Mouse (Mus musculus): ENCODE measurements around the gene Atrnl1. TPM values are rescaled to one million over a fixed set of nuclear protein-coding genes. Genes with fewer than 3 reads are reported as not detected.

Atrnl1 gene
- polyA plus RNA-seq, 1 experiment, result not detected

GRCm38 (mm10) chr19:58075252-58075651 is 464.4 kb downstream of the Atrnl1 start:
- WGBS, result 92% methylated on average over 6 of the region's 6 CpGs
- no peak overlapping the region for H3K27ac ChIP-seq (ENCODE audit: insufficient read depth, low read depth, low read length)
- H3K4me1 ChIP-seq (ENCODE audit: control insufficient read depth, insufficient read depth, low read length), result peaks cover 2% of the 10 kb centered on the region; the same call in 1 of the 2 replicates
- no peak overlapping the region for H3K4me3 ChIP-seq (ENCODE audit: insufficient read depth, low read depth, low read length)
- TF ChIP-seq CTCF (IDR thresholded peaks at IDR 0.05; ENCODE audit: insufficient read depth, low read depth, low read length) (no peak), POLR2A (IDR thresholded peaks at IDR 0.05; ENCODE audit: insufficient read depth, low read depth, low read length) (no peak)

GRCm38 (mm10) chr19:58076961-58077371 is 466.1 kb downstream of the Atrnl1 start:
- WGBS, result 19% methylated on average over 14 of the region's 14 CpGs
- no peak for TF ChIP-seq POLR2A (IDR thresholded peaks at IDR 0.05; ENCODE audit: insufficient read depth, low read depth, low read length)
- TF ChIP-seq CTCF (IDR thresholded peaks at IDR 0.05; ENCODE audit: insufficient read depth, low read depth, low read length), result no peak
- no peak overlapping the region for H3K4me3 ChIP-seq (ENCODE audit: insufficient read depth, low read depth, low read length)

GRCm38 (mm10) chr19:58077529-58078070 is 466.8 kb downstream of the Atrnl1 start:
- H3K4me1 ChIP-seq (ENCODE audit: control insufficient read depth, insufficient read depth, low read length), result peaks cover 2% of the 10 kb centered on the region
- no peak overlapping the region for H3K4me3 ChIP-seq (ENCODE audit: insufficient read depth, low read depth, low read length)
- H3K27ac ChIP-seq (ENCODE audit: insufficient read depth, low read depth, low read length), result no peak overlapping the region
- 28% methylated on average over 10 of the region's 10 CpGs for WGBS
- TF ChIP-seq POLR2A (IDR thresholded peaks at IDR 0.05; ENCODE audit: insufficient read depth, low read depth, low read length) (no peak), CTCF (IDR thresholded peaks at IDR 0.05; ENCODE audit: insufficient read depth, low read depth, low read length) (no peak)

More at GRCm38 (mm10) chr19:58076961-58077371, 466.1 kb downstream of the Atrnl1 start:
- no peak overlapping the region for H3K27ac ChIP-seq (ENCODE audit: insufficient read depth, low read depth, low read length)
- peaks cover 2% of the 10 kb centered on the region for H3K4me1 ChIP-seq (ENCODE audit: control insufficient read depth, insufficient read depth, low read length)

- no peak for TF ChIP-seq CTCF (IDR thresholded peaks at IDR 0.05; ENCODE audit: insufficient read depth, low read depth, low read length)
- TF ChIP-seq POLR2A (IDR thresholded peaks at IDR 0.05; ENCODE audit: insufficient read depth, low read depth, low read length), result no peak
- no peak overlapping the region for H3K27ac ChIP-seq (ENCODE audit: insufficient read depth, low read depth, low read length)
- WGBS, result 97% methylated on average over 6 of the region's 6 CpGs
- peaks cover 2% of the 10 kb centered on the region for H3K4me1 ChIP-seq (ENCODE audit: control insufficient read depth, insufficient read depth, low read length)
- H3K4me3 ChIP-seq (ENCODE audit: insufficient read depth, low read depth, low read length), result no peak overlapping the region
Measured at GRCm38 (mm10) chr19:58080168-58080567, 469.3 kb downstream of the Atrnl1 start.

GRCm38 (mm10) chr19:58082751-58083150 is 471.9 kb downstream of the Atrnl1 start:
- Histone ChIP-seq H3K4me3 (ENCODE audit: insufficient read depth, low read depth, low read length) (no peak overlapping the region), H3K4me1 (ENCODE audit: control insufficient read depth, insufficient read depth, low read length) (no peaks in the 10 kb centered on the region; the same call in 1 of the 2 replicates), H3K27ac (ENCODE audit: insufficient read depth, low read depth, low read length) (no peak overlapping the region)
- 96% methylated on average over 19 of the region's 19 CpGs for WGBS
- TF ChIP-seq CTCF (IDR thresholded peaks at IDR 0.05; ENCODE audit: insufficient read depth, low read depth, low read length) (no peak), POLR2A (IDR thresholded peaks at IDR 0.05; ENCODE audit: insufficient read depth, low read depth, low read length) (no peak)

GRCm38 (mm10) chr19:58084826-58085225 is 474.0 kb downstream of the Atrnl1 start:
- H3K4me3 ChIP-seq (ENCODE audit: insufficient read depth, low read depth, low read length), result no peak overlapping the region
- TF ChIP-seq CTCF (IDR thresholded peaks at IDR 0.05; ENCODE audit: insufficient read depth, low read depth, low read length), result no peak
- TF ChIP-seq POLR2A (IDR thresholded peaks at IDR 0.05; ENCODE audit: insufficient read depth, low read depth, low read length), result no peak
- H3K4me1 ChIP-seq (ENCODE audit: control insufficient read depth, insufficient read depth, low read length), result no peaks in the 10 kb centered on the region; the same call in 1 of the 2 replicates
- H3K27ac ChIP-seq (ENCODE audit: insufficient read depth, low read depth, low read length), result no peak overlapping the region
- WGBS, result 94% methylated on average over 14 of the region's 14 CpGs

GRCm38 (mm10) chr19:58086734-58087133 is 475.9 kb downstream of the Atrnl1 start:
- Histone ChIP-seq H3K4me1 (ENCODE audit: control insufficient read depth, insufficient read depth, low read length) (no peaks in the 10 kb centered on the region), H3K27ac (ENCODE audit: insufficient read depth, low read depth, low read length) (no peak overlapping the region), H3K4me3 (ENCODE audit: insufficient read depth, low read depth, low read length) (no peak overlapping the region)
- TF ChIP-seq CTCF (IDR thresholded peaks at IDR 0.05; ENCODE audit: insufficient read depth, low read depth, low read length) (no peak), POLR2A (IDR thresholded peaks at IDR 0.05; ENCODE audit: insufficient read depth, low read depth, low read length) (no peak)
- 97% methylated on average over 8 of the region's 8 CpGs for WGBS

GRCm38 (mm10) chr19:58087901-58088300 is 477.1 kb downstream of the Atrnl1 start:
- WGBS, result 95% methylated on average over 1 of the region's 1 CpGs
- TF ChIP-seq CTCF (IDR thresholded peaks at IDR 0.05; ENCODE audit: insufficient read depth, low read depth, low read length) (no peak), POLR2A (IDR thresholded peaks at IDR 0.05; ENCODE audit: insufficient read depth, low read depth, low read length) (no peak)
- Histone ChIP-seq H3K4me3 (ENCODE audit: insufficient read depth, low read depth, low read length) (no peak overlapping the region), H3K27ac (ENCODE audit: insufficient read depth, low read depth, low read length) (no peak overlapping the region), H3K4me1 (ENCODE audit: control insufficient read depth, insufficient read depth, low read length) (no peaks in the 10 kb centered on the region)

- TF ChIP-seq CTCF (IDR thresholded peaks at IDR 0.05; ENCODE audit: insufficient read depth, low read depth, low read length) (no peak), POLR2A (IDR thresholded peaks at IDR 0.05; ENCODE audit: insufficient read depth, low read depth, low read length) (no peak)
- no peaks in the 10 kb centered on the region for H3K4me1 ChIP-seq (ENCODE audit: control insufficient read depth, insufficient read depth, low read length)
- H3K4me3 ChIP-seq (ENCODE audit: insufficient read depth, low read depth, low read length), result no peak overlapping the region
- no peak overlapping the region for H3K27ac ChIP-seq (ENCODE audit: insufficient read depth, low read depth, low read length)
- 91% methylated on average over 7 of the region's 7 CpGs for WGBS
Measured at GRCm38 (mm10) chr19:58088433-58088832, 477.6 kb downstream of the Atrnl1 start.
